In genomic region chr16:84778431-84778830, GRCm38 (mm10) we compare ENCODE assay signal across 20 mouse cellular contexts. TPM values are rescaled to one million over a fixed set of nuclear protein-coding genes. Genes with fewer than 3 reads are reported as not detected.
"Had no signal": no experiment of that assay in that cellular context is flagged by ENCODE, and none has a peak within 500 bp of the region (broad histone marks: within the 10 kb centered on the region; RNA-seq: fewer than 3 reads in every experiment).

No protein-coding gene starts in this region.

- H3K27me3 ChIP-seq: midbrain, embryonic 13.5 days had no signal

- H3K9ac ChIP-seq: limb, embryonic 12.5 days; limb, embryonic 15.5 days; liver, embryonic 14.5 days; liver, postnatal 0 days; lung, embryonic 14.5 days; midbrain, embryonic 13.5 days had no signal

- H3K4me3 ChIP-seq: left cerebral cortex, adult 2 months; limb, embryonic 12.5 days; limb, embryonic 15.5 days; midbrain, embryonic 13.5 days had no signal

- H3K4me2 ChIP-seq: limb, embryonic 12.5 days; limb, embryonic 15.5 days; liver, embryonic 11.5 days; lung, embryonic 14.5 days; midbrain, embryonic 13.5 days had no signal

- H3K27ac ChIP-seq: kidney, postnatal 0 days; left cerebral cortex, adult 2 months; limb, embryonic 12.5 days; limb, embryonic 15.5 days; liver, embryonic 14.5 days; macrophage; midbrain, embryonic 13.5 days; stomach, postnatal 0 days had no signal

- H3K9me3 ChIP-seq: limb, embryonic 15.5 days; midbrain, embryonic 13.5 days had no signal

- H3K36me3 ChIP-seq: limb, embryonic 12.5 days; limb, embryonic 15.5 days had no signal

- ATAC-seq: liver, postnatal 0 days; lung, postnatal 0 days; midbrain, embryonic 13.5 days had no signal

- DNase-seq: kidney, adult 2 months; kidney, postnatal 25 days; layer of hippocampus, postnatal 36 days; left cerebral cortex, postnatal 4 days; liver, postnatal 0 days; lung, embryonic 14.5 days; right cerebral cortex, adult 18-20 months; right cerebral cortex, postnatal 14 days; right cerebral cortex, postnatal 4 days; thymus, postnatal 25 days had no signal

RNA-seq across cellular contexts. Expression of gene Jam2, which starts 4.5 kb away (rescaled TPM):
- polyA plus RNA-seq: macrophage had no signal
